Mouse (Mus musculus) C2C12 (cell line): ENCODE data around the gene Arpc4.

Source experiments
- CEBPB ChIP-seq: IDR thresholded peaks from one replicate; pipeline ENCODE4 v1.6.1; 2011; ENCODE audit warnings: low read depth, mild to moderate bottlenecking, control low read depth, moderate library complexity
- CTCF ChIP-seq: IDR thresholded peaks from one replicate; pipeline ENCODE4 v1.5.1; 2011; ENCODE audit not compliant: control insufficient read depth, insufficient read depth, insufficient read length
- MYOD1 ChIP-seq: IDR thresholded peaks from one replicate; pipeline ENCODE4 v1.6.1; 2011; ENCODE audit warnings: low read depth; ENCODE audit not compliant: control insufficient read depth, insufficient read length
- MYOG ChIP-seq: IDR thresholded peaks from one replicate; pipeline ENCODE4 v1.6.1; 2011; ENCODE audit not compliant: control insufficient read depth, insufficient read length; ENCODE audit errors: extremely low read depth
- USF1 ChIP-seq: IDR thresholded peaks from one replicate; pipeline ENCODE4 v1.6.1; 2011; ENCODE audit warnings: low read depth, mild to moderate bottlenecking, control low read depth, moderate library complexity

DNA sequence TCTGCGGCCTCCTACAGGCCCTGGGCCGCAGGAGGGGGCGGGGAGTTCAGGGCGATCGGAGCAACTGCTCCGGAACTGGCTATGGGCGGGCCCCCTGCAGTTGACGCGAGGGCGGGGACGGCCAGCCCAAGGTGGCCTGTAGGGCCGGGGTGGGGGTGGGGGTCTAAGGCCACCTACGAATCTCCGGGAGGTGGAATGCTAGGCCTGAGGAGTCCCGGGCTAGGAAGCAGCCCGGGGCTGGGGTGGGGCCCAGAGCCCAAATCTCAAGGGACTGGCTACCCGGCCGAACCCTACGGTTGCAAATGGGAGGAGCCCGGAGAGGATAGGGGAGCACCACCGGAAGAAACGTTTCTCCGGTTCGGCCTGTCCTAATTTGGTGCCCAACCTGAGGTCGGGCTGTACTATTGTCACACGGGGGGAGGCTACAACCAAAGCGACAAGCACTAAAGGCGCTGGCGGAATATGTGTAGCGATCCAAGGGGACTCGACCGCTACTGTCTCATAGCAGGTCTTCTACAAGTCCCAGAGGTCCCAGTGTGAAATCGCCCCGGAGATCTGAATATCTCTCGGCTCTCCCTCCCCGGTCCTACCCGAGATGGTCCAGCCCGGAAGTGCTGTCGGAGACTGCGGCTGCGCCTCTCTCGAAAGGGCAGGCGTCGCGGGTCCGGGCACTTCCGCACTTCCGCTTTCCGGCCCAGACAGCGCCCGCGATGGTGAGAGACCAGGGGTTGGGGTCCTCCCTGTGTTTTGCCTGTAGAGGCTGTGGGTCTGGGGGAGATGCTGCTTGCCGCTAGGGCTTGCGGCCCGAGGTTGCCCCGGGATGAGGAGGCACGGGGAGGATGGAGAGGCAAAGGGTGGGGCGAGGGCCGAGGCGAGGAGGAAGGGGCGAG is at the start of gene Arpc4, which contains the start of gene Tada3:
- no peak for TF ChIP-seq CTCF
- TF ChIP-seq USF1: no peak
- TF ChIP-seq MYOG: no peak
- TF ChIP-seq CEBPB: no peak
- no peak for TF ChIP-seq MYOD1
